Mouse (Mus musculus) embryo, embryonic 10 days (tissue): ENCODE results near the gene Gpr162.

Source experiments
- DNase-seq: peaks from one replicate; pipeline ENCODE4 v3.0.0-alpha.2; 2015; ENCODE audit warnings: low spot score

Gpr162 gene

DNA sequence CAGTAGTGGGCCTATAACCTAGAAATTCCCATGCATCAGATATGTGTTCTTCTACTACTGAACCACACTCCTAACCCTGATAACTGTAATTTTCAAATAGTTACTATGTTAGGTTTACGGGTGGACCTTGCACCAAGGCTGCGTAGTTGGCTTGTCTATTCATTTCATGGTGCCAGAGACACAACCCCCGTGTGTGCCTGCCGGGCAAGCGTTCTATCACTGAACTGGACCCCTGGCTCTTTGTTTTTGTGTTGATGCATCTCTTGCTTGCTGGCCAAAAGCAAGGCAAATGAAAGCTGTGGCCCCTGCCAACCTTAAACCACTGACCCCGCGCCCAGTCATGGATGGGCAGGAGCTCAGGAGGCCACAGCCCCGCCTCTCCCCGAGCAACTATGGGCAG is 18.0 kb upstream of the Gpr162 start:
- DNase-seq: no peak

DNA sequence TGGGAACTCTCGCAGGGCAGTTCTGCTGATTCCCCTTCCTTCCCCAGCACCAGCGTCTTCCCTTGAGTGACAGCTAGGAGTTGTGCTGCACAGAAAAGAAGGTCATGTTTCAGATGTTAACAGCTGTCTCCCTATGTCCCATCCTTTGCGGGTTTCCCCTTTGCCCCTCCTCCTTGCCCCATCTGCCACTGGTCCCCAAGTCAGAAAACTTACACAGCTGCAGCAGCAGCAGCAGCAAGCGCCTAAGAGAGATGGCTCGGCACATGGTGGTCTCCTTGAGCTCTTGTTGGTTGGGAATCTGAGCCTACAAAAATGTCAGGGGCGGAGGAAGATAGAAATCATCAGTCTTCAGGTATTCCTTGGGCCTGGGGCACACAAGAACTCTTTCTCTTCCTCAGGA is 15.6 kb upstream of the Gpr162 start:
- DNase-seq: no peak

DNA sequence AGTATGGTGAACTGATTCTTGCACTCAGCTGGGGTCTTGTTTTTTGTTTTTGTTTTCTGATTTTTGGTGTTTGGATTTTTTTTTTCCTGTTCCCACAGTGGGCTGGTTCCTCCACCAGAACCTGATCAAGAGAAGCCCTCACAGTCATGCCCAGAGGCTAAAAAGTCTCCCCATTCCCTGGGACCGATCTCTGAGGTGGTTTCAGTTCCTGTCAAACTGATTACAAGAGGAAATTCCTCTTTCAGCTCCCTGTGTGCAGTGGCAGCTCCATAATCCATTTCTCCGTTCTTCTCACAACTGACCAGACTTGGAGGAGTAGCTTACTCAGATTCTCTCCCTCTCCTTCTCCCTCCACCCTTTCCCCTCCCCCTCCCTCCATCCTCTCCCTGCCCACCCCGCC is 10.6 kb upstream of the Gpr162 start:
- no peak for DNase-seq

DNA sequence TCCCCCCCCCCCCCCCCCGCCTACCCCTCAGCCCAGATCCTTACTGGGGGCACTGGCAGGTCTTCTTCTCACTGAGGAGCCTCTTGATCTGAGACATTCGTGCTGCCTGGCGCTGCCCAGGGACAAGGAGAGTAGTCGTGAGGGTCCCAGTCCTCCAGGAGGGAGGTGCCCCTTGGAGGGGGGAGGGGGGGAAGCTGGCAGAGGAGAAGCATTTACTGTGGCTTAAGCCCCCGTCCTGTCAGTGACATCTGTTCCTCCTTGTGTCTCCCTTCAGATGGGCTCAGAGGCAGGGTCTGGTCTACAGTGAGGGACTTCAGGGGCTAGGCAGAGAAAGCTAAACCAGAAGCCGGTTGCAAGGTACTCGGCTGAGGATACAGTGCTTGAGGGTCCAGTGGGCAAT is 2.8 kb upstream of the Gpr162 start:
- DNase-seq: no peak

DNA sequence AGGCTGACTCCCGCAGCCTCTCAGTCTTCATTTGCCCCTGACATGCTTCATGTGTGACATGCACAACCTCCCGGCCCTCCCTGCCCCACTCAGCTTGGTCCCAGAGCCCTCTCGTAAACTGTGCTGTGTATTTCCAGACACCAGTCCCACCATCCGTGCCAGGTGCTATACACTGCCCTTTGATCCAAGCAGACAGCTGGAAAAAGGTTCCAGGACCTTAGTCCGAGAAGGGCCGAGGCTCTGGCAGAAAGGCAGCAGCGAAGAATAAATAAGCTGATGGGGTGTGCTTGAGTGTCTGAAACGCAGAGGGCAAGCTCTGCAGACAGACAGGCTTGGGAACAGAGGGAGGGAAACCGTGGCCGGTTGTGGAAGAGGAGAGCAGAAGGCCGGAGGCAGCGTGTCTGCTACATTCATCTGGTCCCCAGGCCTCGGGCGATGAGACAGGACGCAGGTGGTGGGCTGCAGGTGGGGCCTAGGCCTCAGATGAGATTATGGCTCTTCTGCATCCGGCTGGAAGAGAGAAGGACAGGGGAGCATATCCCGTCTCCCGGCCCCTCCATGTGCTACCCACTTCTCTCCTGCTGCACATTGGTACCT is 2.1 kb upstream of the Gpr162 start:
- DNase-seq: no peak

DNA sequence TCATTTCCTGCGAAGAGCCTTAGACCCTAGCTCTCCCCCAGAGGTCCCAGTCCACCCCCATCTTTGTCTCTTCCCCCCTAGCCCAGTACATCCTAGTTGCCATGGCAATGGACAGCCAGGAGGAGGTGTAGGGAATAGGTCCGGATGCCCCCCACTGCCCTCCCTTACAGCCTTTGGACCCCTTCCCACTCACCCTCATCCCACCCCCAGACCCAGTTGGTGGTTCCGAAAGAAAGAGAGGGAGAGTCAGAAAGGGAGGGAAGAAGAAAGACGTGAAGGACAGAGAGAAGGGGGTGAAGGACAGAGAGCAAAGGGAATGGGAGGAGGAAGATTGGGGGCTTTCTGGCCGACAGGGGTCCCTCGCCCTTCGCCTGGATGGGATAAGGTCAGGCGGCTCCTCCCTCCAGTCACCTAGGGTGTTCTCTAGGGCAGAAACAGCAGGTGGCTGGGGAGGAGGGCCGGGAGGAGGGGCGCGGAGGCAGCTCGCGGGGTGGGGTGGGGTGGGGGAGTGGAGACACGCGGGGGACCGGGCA is 592 bp downstream of the Gpr162 start:
- DNase-seq: peak; percentile 60

DNA sequence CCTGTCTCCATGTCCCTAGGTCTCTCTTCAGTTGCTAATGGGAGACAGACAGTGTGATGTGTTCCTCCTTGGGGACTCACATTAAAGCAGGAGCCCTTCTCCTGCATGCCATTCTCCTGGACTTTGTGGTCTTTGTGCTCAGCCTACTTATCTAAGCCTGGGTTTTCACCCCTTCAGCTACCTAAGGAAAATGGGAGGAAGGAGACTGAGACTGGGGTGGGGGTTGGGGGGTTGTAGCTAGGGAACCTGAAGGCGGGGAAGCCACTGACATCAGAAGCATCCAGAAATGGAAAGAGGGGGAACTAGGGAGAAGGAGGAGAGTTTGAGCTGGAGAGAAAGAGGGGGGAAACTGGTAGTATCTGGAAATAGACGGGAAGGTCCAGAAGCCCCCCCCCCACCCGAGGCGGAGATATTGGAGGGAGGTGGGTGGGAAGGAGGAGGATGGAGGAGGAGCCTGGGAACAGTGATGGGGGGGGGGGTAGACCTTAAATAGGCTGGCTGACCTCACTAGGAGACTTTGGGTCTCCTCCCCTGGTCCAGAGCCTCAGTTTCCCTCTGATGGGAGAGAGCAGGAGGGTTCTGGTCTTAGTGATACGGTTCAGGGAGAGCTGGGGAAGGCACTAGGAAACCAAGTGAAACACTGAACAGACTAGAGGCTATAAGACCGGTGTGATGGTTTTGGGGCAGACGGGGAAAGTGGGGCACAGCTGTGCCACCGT is 1.2 kb downstream of the Gpr162 start:
- DNase-seq: no peak

DNA sequence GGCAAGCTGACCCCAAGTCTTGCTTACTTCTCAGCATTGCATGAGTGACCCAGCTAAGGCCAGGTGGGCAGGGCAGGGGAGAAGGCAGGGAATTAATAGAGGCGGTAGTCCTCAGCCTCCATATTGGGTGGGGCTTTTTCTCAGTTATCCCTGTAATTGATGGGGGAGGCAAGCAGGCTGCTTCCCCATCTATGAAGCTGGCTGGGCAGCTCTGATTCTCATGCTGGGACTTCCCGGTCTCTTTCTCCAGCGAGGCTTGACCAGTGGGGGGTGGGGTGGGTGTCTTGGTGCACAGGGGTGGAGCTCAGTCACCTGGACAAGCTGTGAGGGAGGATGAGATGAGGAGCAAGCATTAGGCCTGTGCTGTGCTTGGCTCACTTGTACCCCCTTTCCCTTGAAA is 2.0 kb downstream of the Gpr162 start:
- no peak for DNase-seq

DNA sequence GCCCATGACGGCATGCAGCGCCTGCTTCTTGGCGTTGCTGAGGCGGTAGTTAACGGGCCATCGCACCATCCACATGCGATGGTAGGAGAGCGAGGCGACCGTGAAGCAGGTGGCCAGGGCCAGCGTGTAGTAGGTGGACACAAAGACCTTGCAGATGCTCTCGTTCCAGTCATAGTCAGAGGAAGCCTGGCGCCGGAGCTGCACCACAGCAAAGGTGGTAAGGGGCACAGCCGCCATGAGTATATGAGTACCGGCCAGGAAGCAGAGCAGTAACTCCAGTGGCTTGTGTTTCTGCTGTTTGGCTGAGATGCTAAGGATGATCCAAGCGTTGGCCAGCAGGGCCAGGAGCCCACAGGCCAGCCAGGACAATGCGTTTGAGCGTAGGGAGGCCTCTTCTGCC is 2.5 kb downstream of the Gpr162 start:
- no peak for DNase-seq

DNA sequence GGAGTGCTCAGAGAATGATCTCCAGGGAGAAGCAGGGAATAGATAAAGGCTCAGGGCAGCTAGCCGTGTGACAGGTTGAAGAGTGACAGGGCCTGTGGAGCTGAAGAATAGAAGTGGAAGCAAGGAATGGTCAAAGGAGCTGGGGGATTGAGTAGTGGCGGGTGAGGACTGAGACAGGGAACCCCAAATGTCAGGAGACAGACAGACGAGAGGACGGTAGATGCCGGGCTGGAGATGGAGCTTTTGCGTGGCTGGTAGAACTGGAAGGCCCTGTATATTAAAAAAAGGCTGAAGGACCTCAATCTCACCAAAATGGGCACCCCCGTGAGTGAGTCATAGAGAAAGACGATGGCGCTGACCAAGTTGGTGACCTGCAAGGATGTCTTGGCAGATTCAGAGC is 3.3 kb downstream of the Gpr162 start:
- DNase-seq: no peak

DNA sequence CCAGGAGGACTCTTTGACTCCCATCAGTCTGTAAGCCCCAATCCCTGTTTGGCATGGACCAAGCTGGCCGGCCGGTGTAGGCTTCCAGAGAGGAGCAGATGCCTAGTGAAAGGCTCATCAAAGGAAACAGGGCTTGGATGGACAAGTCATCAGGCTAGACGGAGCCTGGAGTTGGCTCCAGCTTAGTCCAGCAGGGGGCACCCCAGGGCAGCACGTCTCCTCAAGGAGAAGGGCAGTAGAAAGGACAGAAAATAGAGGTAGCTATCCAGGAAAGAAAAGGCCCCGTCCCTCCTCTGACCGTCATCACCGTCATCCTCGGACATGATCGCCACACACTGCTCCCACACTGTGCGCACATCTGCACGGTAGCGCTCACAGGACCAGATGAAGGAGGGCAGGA is 4.1 kb downstream of the Gpr162 start:
- peak; percentile 90 for DNase-seq

DNA sequence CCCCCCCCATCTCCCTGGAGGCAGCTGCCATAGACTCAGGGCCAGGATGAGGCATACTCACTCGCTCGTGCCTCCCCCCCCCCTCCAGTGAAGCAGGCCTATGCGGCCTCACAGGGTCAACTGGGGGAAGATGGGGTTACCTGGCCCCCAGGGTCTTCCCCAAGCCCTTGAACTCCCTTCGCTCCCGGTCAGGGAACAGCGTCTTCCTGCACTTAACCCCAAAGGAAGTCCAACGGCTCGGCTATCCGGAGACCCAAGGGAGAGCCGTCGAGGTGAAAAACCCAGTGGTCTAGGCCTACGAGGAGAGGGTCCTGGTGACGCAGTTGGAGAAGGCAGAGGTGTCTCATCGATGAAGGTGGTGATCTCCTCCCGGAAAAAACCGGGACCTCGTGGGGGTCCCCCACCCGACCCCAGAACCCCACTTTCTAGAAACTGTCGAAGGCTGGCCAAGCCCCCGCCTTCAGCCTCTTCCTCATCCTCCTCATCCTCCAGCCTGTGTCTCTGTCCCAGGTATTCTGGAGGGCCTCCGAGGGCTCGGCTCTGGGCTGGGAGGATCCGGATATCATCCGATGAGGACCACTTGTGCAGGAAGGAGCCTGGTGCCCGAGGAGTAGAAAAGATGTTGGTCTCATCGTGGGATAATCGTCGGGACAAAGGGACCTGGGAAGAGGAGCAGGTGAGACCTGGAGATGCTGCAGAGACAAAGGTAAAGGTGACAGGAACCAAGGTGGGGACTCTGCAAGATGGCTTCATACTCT is 5.0 kb downstream of the Gpr162 start:
- no peak for DNase-seq

DNA sequence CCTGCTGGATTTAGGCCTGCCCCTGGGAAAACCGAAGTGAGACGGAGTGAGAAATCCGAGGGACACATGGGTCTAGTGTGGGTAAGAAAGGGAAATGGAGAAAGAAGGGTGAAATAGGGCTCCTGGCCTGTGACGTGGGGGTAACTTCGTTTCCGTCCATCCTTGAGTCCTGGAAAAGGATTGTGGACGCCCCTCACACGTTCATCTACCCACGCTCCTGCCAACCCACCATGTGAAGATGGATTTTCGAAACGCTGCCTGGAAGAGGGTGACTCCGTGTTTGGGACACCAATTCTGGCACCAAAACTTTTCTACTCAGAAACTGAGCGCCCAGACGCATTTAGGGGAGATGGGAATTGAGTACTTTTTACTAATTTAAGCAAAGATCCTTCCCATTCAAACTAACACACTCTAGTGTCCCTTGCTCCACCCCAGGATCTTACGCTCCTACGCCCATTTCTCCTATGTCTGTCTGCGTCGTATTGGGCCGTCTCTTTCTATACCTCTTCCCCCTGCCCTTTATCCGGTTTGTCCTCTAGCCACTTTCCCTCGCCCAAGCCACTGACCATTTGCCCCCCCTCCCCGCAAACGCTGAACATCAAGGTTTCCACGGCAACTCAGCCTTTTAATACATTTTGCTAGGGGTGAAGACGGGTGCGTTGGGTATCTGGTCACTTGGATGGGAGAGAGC is 5.8 kb downstream of the Gpr162 start:
- DNase-seq: no peak

DNA sequence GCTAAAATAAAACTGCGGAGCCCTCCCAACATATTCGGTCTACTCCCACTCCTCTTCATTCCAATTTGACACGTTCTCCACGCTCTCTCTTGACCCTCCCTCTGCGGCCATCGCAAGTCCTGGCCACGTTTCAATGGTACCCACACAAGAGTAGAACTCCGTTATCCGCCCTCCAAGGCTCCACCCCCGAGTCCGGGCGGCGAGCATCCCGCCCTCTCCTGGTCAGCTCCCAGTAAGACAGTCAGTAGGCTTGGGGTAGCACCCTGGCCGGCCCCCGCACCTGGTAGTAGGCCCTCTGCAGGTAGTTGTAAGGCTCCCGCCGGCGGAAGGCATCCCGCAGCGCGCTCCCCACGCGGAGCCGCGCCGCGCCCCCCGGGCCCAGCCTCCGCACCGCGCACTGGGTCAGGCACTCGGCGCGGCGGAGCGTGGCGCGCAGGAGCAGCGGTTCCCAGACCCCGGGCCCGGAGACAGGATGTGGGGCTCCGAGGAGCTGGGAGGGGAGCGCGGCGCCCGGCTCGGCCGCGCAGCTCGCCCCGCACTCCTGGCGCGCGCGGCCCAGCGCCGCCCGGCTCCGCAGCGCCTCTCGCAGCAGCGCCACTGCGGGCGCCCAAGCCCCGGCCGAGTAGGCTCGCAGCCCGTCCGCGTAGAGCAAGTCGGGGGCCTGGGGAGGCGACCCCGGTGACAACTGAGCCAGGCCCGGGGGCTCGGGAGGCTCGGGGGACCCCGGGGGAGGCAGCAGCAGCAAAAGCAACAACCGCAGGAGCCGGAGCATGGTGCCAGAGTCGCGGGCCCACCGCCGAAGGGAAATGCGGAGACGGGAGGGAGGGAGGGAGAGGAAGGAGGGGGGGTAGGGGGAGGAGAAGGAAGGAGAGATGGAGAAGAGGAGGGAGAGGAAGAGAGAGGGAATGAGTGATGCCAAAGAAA is 6.6 kb downstream of the Gpr162 start, which contains the start of gene P3h3:
TSS of gene P3h3 (minus strand) at position 837 of the 924 bp plus-strand sequence.
- peak; percentile 91 for DNase-seq

DNA sequence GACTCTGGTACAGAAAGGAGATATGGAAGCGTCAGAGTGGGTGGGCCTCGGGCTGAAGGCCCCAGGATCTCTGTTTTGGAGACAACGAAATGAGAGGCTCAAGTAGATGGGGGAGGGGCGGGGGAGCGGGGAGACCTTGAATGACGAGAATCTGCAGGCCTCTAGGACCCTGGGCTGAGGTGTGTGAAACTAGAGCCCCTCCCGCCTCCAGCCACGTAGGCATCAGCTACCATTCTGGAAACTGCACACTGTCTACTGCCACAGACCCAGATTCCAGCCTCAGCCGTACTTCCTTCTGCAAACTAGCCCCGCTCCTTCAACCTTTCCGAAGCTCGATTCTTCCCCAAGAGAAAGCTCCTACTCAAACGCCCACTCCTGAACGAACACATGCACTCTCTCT is 7.5 kb downstream of the Gpr162 start:
- peak; percentile 82 for DNase-seq

DNA sequence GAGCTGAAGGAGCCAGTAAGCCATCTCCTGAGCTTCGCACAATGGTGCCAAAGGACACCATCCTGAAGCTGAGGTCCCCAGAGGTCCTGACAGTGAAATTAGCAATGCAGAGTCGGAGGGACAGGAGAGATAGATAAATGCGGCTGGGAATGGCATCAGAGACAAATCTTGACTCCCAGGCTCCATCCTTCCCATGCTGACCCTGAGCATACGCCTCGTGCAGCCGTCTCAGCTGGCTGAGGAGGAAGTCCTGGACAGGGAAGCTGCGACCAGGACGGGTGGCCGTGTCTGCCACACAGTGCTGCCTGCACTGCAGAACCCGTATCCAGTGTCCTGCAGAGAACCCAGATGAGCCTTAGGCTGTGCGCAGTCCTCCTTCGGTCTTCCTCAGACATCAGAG is 9.1 kb downstream of the Gpr162 start:
- no peak for DNase-seq

DNA sequence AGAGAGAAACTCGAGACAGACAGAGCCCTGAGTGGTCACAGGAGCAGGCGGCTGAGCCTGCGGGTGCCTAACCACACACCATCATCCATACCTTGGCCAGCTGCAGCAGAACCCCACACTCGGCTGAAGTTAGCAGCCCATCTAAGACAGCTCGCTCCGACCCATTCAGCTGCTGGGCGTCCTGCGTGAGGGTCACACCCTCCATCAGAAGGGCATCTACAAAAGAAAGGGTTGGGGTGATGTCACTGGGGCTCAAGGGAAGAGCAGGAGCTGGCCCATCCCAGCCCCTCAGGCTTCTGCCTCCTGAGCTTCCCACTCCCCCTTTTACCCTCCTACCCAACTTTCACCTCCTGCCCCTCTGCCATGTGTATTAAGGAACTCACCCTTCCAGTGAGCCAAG is 13.2 kb downstream of the Gpr162 start:
- no peak for DNase-seq

DNA sequence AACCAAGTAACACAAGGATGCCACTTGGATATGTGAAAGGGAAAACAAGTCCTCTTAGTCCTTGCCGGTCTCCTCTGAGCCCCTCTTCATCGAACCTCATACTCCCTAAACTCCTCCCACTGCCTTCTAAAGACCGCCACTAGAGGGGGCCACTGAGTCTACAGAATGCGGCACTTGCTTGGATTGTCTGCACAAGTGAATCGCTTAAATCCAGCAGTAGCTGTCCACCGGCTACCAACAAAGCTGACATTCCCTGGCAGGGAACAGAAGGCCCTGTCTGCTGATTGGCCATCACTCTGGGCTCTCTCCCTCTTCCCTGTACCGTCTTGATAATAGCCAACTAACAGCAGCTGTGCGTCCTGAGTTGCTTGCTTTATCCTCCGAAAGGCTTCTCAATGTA is 16.5 kb downstream of the Gpr162 start:
- DNase-seq: peak; percentile 94

DNA sequence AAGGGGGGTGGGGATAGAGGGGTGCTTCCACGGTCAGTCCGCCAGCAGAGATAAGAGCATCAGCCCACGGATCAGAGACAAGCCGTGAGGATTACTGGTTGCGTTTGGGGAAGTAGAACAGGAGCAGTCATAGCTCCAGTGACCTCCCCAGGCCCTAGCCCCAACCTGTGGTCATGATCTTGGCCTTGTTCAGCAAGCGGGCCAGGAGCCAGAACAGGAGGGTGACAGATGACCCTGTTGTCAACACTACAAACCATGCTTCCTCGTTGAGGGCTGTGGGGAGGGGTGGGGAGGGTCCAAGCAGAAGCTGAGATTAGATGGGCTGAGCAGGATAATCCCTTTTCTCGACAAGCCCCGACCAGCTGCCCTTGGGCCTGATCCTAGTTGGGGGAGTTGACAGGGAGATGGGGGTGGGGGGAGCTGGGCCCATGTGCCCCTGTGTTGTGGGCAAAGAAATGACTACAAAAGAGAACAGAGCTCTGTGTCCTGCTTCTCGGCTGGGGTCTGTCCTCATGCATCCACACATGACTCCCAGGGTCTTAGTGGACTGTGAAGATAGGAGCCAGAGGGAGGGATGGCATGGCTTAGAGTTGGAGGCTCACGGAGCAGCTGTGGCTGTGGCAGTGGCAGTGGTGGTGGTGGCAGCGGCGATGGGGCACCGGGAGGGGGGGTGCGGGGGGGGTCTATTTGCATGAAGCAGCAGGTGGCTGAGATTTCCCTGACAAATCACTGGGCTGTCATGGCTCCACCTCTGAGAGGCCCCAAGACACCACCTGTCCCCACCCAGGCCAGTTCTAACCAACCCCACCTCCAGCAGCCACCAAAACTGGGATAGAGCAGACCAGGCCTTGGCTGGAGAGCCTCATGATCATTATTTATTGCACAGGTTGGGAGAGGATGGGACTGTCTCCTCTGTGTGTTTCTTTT is 23.3 kb downstream of the Gpr162 start, which contains the start of gene Gnb3:
TSS of gene Gnb3 (minus strand) at position 35 of the 927 bp plus-strand sequence.
- no peak for DNase-seq

DNA sequence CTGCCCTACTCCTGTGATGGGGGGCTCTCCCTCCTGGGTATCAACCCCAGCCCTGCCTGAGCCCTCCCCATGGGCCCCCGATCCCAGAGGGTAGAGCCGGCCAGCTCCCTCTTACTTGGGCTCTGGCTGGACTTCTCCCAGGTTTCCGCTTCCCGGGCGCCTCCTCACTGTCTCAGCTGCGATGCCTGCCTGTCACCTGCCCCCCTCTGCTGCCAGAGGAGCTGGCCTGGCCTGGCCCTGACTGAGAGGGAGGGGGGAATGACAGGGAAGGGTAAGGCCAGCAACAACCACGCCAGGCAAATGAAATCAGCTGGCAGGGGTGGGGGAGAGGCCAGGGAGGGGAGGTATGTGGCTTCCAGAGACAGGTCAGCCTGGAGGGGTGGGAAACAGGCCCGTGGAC is 24.0 kb downstream of the Gpr162 start:
- DNase-seq: no peak
